Mouse (Mus musculus) testis, adult 10 weeks (tissue): ENCODE data around the gene S1pr2. TPM values are rescaled to one million over a fixed set of nuclear protein-coding genes. Genes with fewer than 3 reads are reported as not detected.

Source experiments
- polyA plus RNA-seq: library from polyadenylated mRNA; stranded (reverse); fragments of 350-450 nt; fragmentation: Illumina TruSeq; extraction: RNeasy Lipid Tissue Mini Kit (QIAGEN cat#74804); gene quantifications from one replicate; pipeline ENCODE4 v1.2.3, GENCODE M21; 2014; ENCODE audit warnings: low read depth, low replicate concordance

The S1pr2 gene
- polyA plus RNA-seq = 0.07 TPM

DNA sequence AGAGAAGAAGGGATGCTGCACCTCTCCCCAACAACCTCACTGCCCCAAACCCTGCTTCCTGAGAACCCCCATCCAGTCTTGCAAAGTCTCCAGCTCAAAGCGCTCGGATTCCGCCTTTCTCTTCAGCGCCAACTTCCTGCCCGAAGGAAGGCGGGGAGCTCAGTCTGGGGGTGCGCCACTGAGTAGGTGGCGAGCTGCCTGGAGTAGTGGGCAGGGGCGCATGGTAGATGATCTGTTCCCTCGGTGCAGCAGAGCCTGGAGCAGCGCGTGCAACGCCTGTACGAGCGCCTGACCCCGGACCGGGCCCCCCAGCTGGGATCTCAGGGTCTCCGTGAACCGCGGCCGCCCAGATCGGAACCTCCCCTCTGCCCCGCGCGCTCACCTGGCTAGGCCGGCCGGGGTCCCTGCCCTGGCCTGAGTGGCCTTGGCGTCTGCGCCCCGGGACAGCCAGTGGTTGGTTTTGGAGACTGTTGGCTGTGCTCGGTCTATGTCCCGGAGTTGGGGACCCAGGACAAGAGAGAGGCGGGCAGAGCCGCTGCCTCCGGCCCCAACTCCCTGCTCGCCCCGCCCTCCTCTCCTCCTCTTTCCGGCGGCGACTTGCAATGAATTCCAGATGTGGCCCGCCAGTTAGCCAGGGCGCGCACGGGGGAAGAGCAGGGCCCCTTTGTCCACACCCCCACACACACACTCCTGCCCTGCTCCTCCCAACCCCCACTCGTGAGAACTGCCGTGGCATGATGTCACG is at the start of gene S1pr2:
TSS of gene S1pr2 (minus strand) at position 566 of the 745 bp plus-strand sequence.

DNA sequence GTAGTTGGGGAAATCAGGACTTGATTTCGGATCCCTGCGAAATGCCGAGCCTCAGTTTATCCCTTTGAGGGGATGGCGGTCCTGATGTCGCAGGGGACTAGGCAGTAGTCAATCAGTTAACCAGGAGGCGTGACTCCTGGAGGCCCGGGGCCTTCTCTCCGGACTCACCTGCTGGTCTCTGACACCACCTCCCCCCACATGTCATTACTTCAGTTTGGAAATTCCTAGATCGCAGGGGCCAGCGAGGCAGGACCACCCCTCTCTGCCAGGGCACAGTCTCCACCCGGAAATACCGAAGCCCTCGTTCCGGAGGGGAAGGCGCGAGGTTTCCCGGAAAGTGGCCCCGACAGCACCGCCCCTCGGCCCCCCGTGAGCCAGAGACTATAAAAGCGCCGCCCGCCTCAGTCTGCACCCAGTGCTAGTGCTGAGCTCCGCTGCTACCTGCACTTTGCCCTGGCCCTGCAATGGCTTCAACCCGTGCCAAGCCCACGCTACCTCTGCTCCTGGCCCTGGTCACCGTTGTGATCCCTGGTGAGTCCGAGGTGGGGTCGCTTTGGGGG is 39.1 kb upstream of the S1pr2 start, which contains the start of gene Icam1:
TSS of gene Icam1 (plus strand) at position 415 of the 560 bp plus-strand sequence.

DNA sequence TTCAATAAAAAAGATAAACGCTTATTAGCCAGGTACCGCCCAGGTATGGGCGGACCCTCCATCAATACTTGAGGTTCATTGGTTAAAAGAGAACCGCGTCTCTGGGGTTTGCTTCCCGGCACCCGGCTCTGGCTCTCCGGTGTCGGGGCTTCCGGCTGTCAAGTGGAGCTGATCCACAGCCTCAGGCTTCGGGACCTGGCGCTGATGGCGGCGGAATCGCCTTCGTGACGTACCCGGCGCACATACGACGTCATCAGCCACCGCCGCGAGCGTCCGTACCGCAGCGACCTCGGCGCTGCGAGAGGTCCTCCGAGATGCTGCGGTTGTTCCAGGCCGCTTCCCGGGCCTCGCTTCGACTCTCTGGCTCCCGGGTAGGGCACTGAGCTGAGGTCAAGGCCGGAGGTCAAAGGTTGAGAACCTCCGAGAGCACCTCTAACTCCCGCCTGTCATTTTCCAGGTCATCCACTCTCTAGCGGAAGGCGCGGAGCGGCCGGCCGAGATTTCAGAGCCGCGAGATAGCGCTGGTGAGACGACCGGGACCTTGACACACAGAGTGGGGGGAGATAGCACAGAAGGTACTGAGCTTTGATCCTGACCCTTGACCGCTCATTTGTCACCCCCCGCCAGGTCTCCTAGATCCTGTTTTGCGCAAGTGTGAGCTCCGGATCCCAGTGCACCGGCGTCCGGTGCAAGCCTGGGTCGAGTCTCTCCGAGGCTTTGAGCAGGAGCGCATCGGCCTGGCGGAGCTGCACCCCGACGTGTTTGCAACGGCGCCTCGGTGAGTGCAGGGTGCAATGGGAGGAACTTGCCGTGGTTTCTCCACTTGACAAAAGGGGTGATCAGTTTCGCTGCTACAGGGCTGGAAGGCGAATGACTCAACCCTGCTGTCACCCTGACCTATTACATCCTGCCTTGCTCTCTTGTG is 26.3 kb upstream of the S1pr2 start, which contains the start of gene Mrpl4:
TSS of gene Mrpl4 (plus strand) at position 112 of the 925 bp plus-strand sequence.

DNA sequence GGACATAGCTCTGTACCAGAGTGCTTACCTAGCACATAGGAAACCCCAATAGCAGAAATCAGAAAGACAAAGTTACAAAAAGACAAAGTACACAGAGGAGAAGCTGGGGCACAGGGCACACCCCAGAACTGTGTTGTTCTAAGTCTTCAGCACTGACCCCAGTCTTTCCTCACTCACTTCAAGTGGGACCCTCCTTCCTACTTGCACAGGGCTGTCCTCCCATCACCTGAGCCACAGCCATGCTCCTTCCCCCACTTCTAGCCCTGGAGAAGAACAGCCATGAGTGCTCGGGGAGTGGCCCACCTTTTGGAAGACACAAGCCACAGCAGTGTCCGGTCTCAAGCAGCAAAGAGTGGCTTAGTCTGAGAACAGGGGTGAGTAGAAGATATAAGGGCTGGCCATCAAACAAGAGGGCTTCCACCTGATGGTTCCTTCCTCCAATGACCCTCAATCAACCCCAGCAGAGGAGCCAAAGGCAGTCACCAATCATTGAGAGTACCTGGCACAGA is 17.1 kb downstream of the S1pr2 start, which contains the start of gene Dnmt1:
TSS of gene Dnmt1 (minus strand) at position 459 of the 509 bp plus-strand sequence.

Other genes with a start within 250 kb of the S1pr2 start
- gene Olfm2, start 230.4 kb downstream of the S1pr2 start, polyA plus RNA-seq = 1.4 TPM
- not detected for gene Col5a3, start 161.7 kb downstream of the S1pr2 start, polyA plus RNA-seq
- not detected for gene Rdh8, start 158.3 kb downstream of the S1pr2 start, polyA plus RNA-seq
- 0.46 TPM for gene A230050P20Rik, start 108.1 kb downstream of the S1pr2 start, polyA plus RNA-seq
- gene Angptl6, start 97.1 kb downstream of the S1pr2 start, polyA plus RNA-seq = not detected
- 0.57 TPM for gene Ppan, start 88.6 kb downstream of the S1pr2 start, polyA plus RNA-seq
- gene Eif3g, start 78.2 kb downstream of the S1pr2 start, polyA plus RNA-seq = 91.3 TPM
- gene Dnmt1, start 16.9 kb downstream of the S1pr2 start, polyA plus RNA-seq = 8.4 TPM
- 0.25 TPM for gene Mrpl4, start 26.0 kb upstream of the S1pr2 start, polyA plus RNA-seq
- 0.84 TPM for gene Icam1, start 39.2 kb upstream of the S1pr2 start, polyA plus RNA-seq
- not detected for gene Icam4, start 52.6 kb upstream of the S1pr2 start, polyA plus RNA-seq
- not detected for gene Icam5, start 55.3 kb upstream of the S1pr2 start, polyA plus RNA-seq
- not detected for gene Zglp1, start 90.3 kb upstream of the S1pr2 start, polyA plus RNA-seq
- gene Gm49373, start 96.3 kb upstream of the S1pr2 start, polyA plus RNA-seq = not detected
- gene Fdx1l, start 96.8 kb upstream of the S1pr2 start, polyA plus RNA-seq = not detected
- gene Gm38431, start 115.2 kb upstream of the S1pr2 start, polyA plus RNA-seq = 8.2 TPM
- gene Raver1, start 115.2 kb upstream of the S1pr2 start, polyA plus RNA-seq = 2.4 TPM
- 2.0 TPM for gene Tyk2, start 154.5 kb upstream of the S1pr2 start, polyA plus RNA-seq
- gene Cdc37, start 173.2 kb upstream of the S1pr2 start, polyA plus RNA-seq = 7.8 TPM
- gene Pde4a, start 188.9 kb upstream of the S1pr2 start, polyA plus RNA-seq = 6.8 TPM